Mouse (Mus musculus): ENCODE data around the gene Ift46.

Gene Ift46

DNA sequence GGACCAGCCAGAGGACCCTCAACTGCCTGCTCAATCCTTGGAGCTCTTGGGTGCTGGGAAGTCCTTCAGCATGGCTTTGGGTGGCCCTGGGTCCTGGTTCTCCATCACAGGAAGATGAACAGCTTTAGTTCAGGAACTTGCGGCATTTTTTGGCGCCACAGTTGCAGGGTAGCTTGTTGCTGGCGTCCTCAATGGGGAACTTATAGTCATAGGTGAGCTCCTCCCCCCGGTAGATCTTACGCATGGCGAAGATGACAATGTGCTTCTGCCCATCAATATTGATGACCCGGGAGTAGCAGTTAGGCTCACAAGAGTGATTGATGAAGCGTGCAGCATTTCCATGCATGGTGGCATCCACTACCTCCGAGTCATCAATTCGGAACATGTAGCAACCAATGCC lies 40.1 kb downstream of the Ift46 start:
- DNase-seq (ENCODE audit: low read depth, low spot score) = no peak

- no peak for DNase-seq (ENCODE audit: low read depth, low spot score)
These were observed 42.6 kb downstream of the Ift46 start for GRCm38 (mm10) chr9:44810316-44810715.

DNA sequence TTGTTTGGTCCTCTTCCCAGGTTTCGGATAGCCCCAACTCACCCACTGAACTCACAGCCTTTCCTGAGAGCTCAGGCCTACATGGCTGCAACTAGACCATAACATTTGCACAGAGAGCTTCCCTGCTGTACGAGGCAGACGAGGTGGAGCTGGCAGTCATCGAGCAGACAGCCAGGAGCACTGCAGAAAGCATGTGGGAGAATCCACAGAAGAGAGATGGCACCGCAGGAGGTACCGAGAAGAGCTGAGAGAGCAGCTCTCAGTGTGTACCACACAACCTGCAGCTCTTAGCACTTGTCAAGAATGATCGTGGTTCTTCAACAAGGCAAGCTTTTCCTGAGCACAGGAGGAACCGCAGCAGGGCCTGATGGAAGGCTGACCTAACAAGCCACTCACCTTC lies 46.5 kb downstream of the Ift46 start:
- DNase-seq (ENCODE audit: low read depth, low spot score) = no peak

- no peak for DNase-seq (ENCODE audit: low read depth, low spot score)
These were observed 49.8 kb downstream of the Ift46 start for GRCm38 (mm10) chr9:44817522-44817921.

GRCm38 (mm10) chr9:44819920-44820827 lies 52.5 kb downstream of the Ift46 start:
- no peak for DNase-seq (ENCODE audit: low read depth, low spot score)

- no peak for DNase-seq (ENCODE audit: low read depth, low spot score)
These were observed 59.0 kb downstream of the Ift46 start for GRCm38 (mm10) chr9:44826660-44827059.

GRCm38 (mm10) chr9:44828944-44829343 lies 61.2 kb downstream of the Ift46 start:
- DNase-seq (ENCODE audit: low read depth, low spot score) = no peak

GRCm38 (mm10) chr9:44830506-44830905 lies 62.8 kb downstream of the Ift46 start:
- DNase-seq (ENCODE audit: low read depth, low spot score) = no peak

DNA sequence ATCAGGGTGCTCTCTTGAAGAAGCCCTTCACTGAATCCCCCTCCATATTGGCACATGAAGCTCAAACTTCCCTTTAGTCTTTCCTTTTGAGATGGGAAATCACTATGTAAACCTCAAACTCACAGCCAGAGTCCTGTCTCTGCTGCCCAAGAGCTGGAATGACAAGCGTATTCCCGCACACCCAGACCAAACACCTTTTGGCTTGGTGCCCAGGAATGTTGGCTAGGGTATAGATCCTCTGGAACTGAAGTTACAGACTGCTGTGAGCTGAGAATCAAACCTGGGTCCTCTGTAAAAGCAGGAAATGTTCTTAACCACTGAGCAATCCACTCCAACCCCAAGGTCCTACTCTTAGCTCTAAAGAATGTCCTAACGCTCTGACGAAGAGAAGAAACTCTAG lies 64.6 kb downstream of the Ift46 start:
- DNase-seq (ENCODE audit: low read depth, low spot score) = no peak

DNA sequence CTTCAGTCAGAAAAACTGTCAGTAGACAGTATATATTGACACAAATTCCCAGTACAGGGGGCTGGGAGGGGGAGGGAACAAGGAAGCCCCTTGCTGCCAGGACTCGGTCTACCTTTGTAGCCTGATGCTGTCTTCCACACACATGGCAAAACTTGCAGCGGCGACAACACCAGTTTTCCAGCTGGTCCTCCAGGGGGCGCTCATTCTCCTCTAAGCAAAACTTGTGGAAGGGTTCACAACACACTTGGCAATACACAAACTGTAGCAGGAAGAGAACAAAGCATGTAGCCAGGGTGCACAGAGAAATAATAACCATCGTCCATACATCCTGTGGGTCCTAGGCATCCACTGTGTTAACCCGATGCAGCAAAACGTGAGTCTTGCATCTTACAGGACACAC lies 68.7 kb downstream of the Ift46 start:
- DNase-seq (ENCODE audit: low read depth, low spot score) = no peak

DNA sequence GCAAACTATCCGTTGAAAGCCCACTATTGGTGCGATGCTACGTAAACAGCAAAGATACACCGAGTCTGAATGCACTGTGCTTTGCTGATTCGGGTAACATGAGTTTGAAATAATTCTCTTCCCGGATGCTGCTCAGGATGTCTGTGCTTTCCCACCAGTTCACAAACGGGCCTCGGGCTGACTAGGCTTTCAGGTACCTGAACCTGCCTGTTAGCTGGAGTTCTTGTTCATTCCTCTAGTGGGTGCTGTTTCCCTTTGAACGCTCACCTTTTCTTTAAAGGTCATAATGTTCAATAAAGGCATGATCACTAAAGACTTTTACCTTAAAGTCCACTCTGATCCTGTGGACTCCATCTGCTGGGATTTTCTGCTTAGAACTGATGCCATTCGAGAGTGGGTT lies 73.5 kb downstream of the Ift46 start:
- DNase-seq (ENCODE audit: low read depth, low spot score) = no peak
